In the genomic region with DNA sequence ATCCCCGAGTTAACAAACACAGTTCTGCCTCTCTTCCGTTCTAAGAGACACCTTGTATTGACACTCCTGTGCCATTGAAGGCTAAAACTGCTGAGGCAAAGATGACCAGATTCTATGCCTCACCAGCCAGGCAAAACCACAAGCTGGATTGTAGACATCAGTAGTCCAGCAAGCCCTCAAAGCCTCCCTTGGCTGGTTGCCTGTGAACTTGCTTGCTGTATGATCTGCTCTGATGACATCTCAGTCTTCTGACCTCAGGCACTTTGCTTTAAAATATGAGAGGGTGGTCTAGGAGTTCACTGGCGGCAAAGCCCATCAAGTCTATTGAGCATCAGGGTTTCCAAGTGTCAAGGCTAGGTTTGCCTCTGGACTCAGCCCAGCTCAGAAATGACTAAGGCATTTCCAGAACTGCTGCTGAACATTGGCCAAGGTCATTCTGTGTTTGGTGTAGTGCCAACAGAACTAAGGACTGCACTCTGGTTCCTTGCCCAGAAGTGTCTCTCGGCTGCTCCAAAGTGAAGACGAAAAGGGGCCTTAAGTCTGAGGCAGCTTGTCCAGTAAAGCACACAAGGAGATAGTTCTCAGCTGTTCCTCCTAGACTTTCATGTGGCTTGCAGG, we compare ENCODE assay signal across 8 mouse cellular contexts.
DNase-seq lines count a peak whose midpoint lies in the region; ATAC-seq and TF ChIP-seq lines count a peak whose summit lies in the region.

No protein-coding gene starts in this region.

- no peaks in the 10 kb centered on the region for H3K36me3 ChIP-seq in kidney, postnatal 0 days (ENCODE audit: insufficient read depth, low read length)
- H3K36me3 ChIP-seq in stomach, embryonic 15.5 days, result no peaks in the 10 kb centered on the region
- no peaks in the 10 kb centered on the region for H3K36me3 ChIP-seq in forebrain, embryonic 16.5 days (ENCODE audit: control insufficient read depth, insufficient read depth)

- no peaks in the 10 kb centered on the region; the same call in 1 of the 2 replicates for H3K4me1 ChIP-seq in kidney, postnatal 0 days (replicated peaks; ENCODE audit: insufficient read depth, low read length)
- no peaks in the 10 kb centered on the region; the same call in 1 of the 2 replicates for H3K4me1 ChIP-seq in stomach, embryonic 15.5 days
- no peaks in the 10 kb centered on the region for H3K4me1 ChIP-seq in forebrain, embryonic 16.5 days (replicated peaks; ENCODE audit: control insufficient read depth, insufficient read depth, low read length)

- WGBS in kidney, postnatal 0 days, result 78% methylated on average over 5 of the region's 5 CpGs
- WGBS in stomach, embryonic 15.5 days, result 61% methylated on average over 5 of the region's 5 CpGs
- WGBS in forebrain, embryonic 16.5 days, result 81% methylated on average over 5 of the region's 5 CpGs

- DNase-seq in cerebellum, postnatal 14 days, result peak; percentile 53 to 60
- DNase-seq in cerebellum, adult 11 months, result no peak
- DNase-seq in urinary bladder, postnatal 25 days (ENCODE audit: low spot score), result peak; percentile 10
- no peak for DNase-seq in urinary bladder, postnatal 10 days (ENCODE audit: low spot score)
- peak; percentile 89 for DNase-seq in kidney, postnatal 0 days (ENCODE audit: low spot score)
- no peak for DNase-seq in B cell, adult 2 months

- H3K4me3 ChIP-seq in kidney, postnatal 0 days (replicated peaks; ENCODE audit: low read depth, low read length), result no peak overlapping the region
- H3K4me3 ChIP-seq in stomach, embryonic 15.5 days (replicated peaks), result no peak overlapping the region
- H3K4me3 ChIP-seq in forebrain, embryonic 16.5 days (replicated peaks; ENCODE audit: low read length), result no peak overlapping the region

- H3K27me3 ChIP-seq in kidney, postnatal 0 days (ENCODE audit: insufficient read depth, low read length), result no peaks in the 10 kb centered on the region
- no peaks in the 10 kb centered on the region for H3K27me3 ChIP-seq in stomach, embryonic 15.5 days (replicated peaks)
- no peaks in the 10 kb centered on the region for H3K27me3 ChIP-seq in forebrain, embryonic 16.5 days (replicated peaks; ENCODE audit: control insufficient read depth, insufficient read depth, low read length)

- H3K9ac ChIP-seq in kidney, postnatal 0 days (ENCODE audit: low read depth, low read length), result no peak overlapping the region
- H3K9ac ChIP-seq in stomach, embryonic 15.5 days, result no peak overlapping the region
- no peak overlapping the region for H3K9ac ChIP-seq in forebrain, embryonic 16.5 days (replicated peaks; ENCODE audit: low read depth, low read length)

- H3K9me3 ChIP-seq in kidney, postnatal 0 days (replicated peaks; ENCODE audit: low read length), result no peaks in the 10 kb centered on the region
- H3K9me3 ChIP-seq in stomach, embryonic 15.5 days, result no peaks in the 10 kb centered on the region
- no peaks in the 10 kb centered on the region for H3K9me3 ChIP-seq in forebrain, embryonic 16.5 days (ENCODE audit: control insufficient read depth, low read length)

- no peak; the same call in 1 of the 2 replicates for ATAC-seq in kidney, postnatal 0 days (replicated peaks; ENCODE audit: low FRiP score, low read depth)
- peak; percentile 71; the same call in 1 of the 2 replicates for ATAC-seq in stomach, embryonic 15.5 days (ENCODE audit: insufficient read depth, low FRiP score, low read depth)
- ATAC-seq in forebrain, embryonic 16.5 days, result no peak

- H3K27ac ChIP-seq in kidney, postnatal 0 days, result no peak overlapping the region
- H3K27ac ChIP-seq in stomach, embryonic 15.5 days, result no peak overlapping the region
- no peak overlapping the region for H3K27ac ChIP-seq in forebrain, embryonic 16.5 days (ENCODE audit: low read length)

- TF ChIP-seq CTCF in kidney, postnatal 0 days (IDR thresholded peaks at IDR 0.05; ENCODE audit: low read depth), result no peak

- H3K4me2 ChIP-seq in kidney, postnatal 0 days (ENCODE audit: low read length), result no peak overlapping the region
- H3K4me2 ChIP-seq in stomach, embryonic 15.5 days, result no peak overlapping the region
- H3K4me2 ChIP-seq in forebrain, embryonic 16.5 days (ENCODE audit: low read length), result no peak overlapping the region

Comparison
In these comparisons a context has a peak if more than half of its experiments do, and no peak if none do; other contexts are left out.
1. DNase-seq: peak in cerebellum, postnatal 14 days (2 of 2), urinary bladder, postnatal 25 days (single experiment) and kidney, postnatal 0 days (single experiment); none in cerebellum, adult 11 months (single experiment), urinary bladder, postnatal 10 days (single experiment) and B cell, adult 2 months (0 of 2).